Mouse (Mus musculus) hindbrain, embryonic 11.5 days (tissue): ENCODE data around the gene 1700018B08Rik. TPM values are rescaled to one million over a fixed set of nuclear protein-coding genes. Genes with fewer than 3 reads are reported as not detected.

Experiments
- ATAC-seq: fragments of 200-750 bp; cut with Nextera tagmentation; 2 replicates; pipeline ENCODE4 v1.8.0; 2017; ENCODE audit warnings: mild to moderate bottlenecking, moderate TSS enrichment, moderate library complexity; ENCODE audit not compliant: low FRiP score
- DNase-seq: peaks from one replicate; pipeline ENCODE4 v3.0.0-alpha.2; 2015; ENCODE audit warnings: low spot score
- H3K27ac ChIP-seq: fragments of 300-500 bp; sonication (generic); 2 replicates; pipeline ENCODE4 v1.5.1; 2014; ENCODE audit warnings: mild to moderate bottlenecking, low read depth, low read length
- H3K27me3 ChIP-seq: fragments of 300-500 bp; sonication (generic); 2 replicates; pipeline ENCODE4 v1.6.1; 2014; ENCODE audit warnings: mild to moderate bottlenecking, low read length, moderate library complexity, mixed read lengths; ENCODE audit not compliant: control insufficient read depth, insufficient read depth
- H3K36me3 ChIP-seq: fragments of 300-500 bp; sonication (generic); 2 replicates; pipeline ENCODE4 v1.6.1; 2014; ENCODE audit warnings: mild to moderate bottlenecking, low read length, moderate library complexity, mixed read lengths; ENCODE audit not compliant: control insufficient read depth, insufficient read depth
- H3K4me1 ChIP-seq: fragments of 300-500 bp; sonication (generic); replicated peaks from 2 replicates; pipeline ENCODE4 v1.6.1; 2014; ENCODE audit warnings: low read length, mixed read lengths; ENCODE audit not compliant: control insufficient read depth, insufficient read depth
- H3K4me2 ChIP-seq: fragments of 300-500 bp; sonication (generic); replicated peaks from 2 replicates; pipeline ENCODE4 v1.6.1; 2014; ENCODE audit warnings: mild to moderate bottlenecking, low read depth, low read length
- H3K4me3 ChIP-seq: fragments of 300-500 bp; sonication (generic); 2 replicates; pipeline ENCODE4 v1.5.1; 2014; ENCODE audit warnings: low read depth, low read length
- H3K9ac ChIP-seq: fragments of 300-500 bp; sonication (generic); 2 replicates; pipeline ENCODE4 v1.6.1; 2014; ENCODE audit warnings: low read depth, low read length
- H3K9me3 ChIP-seq: fragments of 300-500 bp; sonication (generic); 2 replicates; pipeline ENCODE4 v1.6.1; 2016; ENCODE audit warnings: low read length; ENCODE audit not compliant: control insufficient read depth
- WGBS: fragments of 180-500 bp; shearing (Covaris S2); extraction: QIAGEN DNeasy Blood & Tissue Kit; methylation state at CpG from one replicate; pipeline ENCODE4 v1.1.7; 2014; 5-methylcytosine and 5-hydroxymethylcytosine counted together
- polyA plus RNA-seq: library from polyadenylated mRNA; unstranded; fragments of >200 nt; fragmentation: Nextera tagmentation; extraction: Ambion mirVana; gene quantifications from 2 replicates; pipeline ENCODE4 v1.2.1, GENCODE M21; 2014

Gene 1700018B08Rik
- polyA plus RNA-seq, 1 experiment from 2014 or later: not detected

- DNase-seq: no peak
- Histone ChIP-seq H3K9ac (no peak overlapping the region), H3K27ac (no peak overlapping the region), H3K27me3 (0 out of 2 replicates have a peak, but pooled peaks cover 2% of the 10 kb centered on the region), H3K4me1 (peaks cover 2% of the 10 kb centered on the region; the same call in 1 of the 2 replicates), H3K9me3 (no peaks in the 10 kb centered on the region), H3K4me3 (no peak overlapping the region), H3K36me3 (no peaks in the 10 kb centered on the region), H3K4me2 (no peak overlapping the region)
- no peak for ATAC-seq
- 63% methylated on average over 9 of the region's 9 CpGs for WGBS
Observed at GRCm38 (mm10) chr8:121511751-121512150, 32.4 kb downstream of the 1700018B08Rik start.

- no peaks in the 10 kb centered on the region; the same call in 1 of the 2 replicates for H3K4me1 ChIP-seq
- H3K9me3 ChIP-seq: no peaks in the 10 kb centered on the region
- no peak overlapping the region for H3K9ac ChIP-seq
- WGBS: 88% methylated on average over 6 of the region's 6 CpGs
- H3K27me3 ChIP-seq: 0 out of 2 replicates have a peak, but pooled peaks cover 1% of the 10 kb centered on the region
- no peak overlapping the region for H3K4me3 ChIP-seq
- H3K4me2 ChIP-seq: no peak overlapping the region
- H3K36me3 ChIP-seq: no peaks in the 10 kb centered on the region
- H3K27ac ChIP-seq: no peak overlapping the region
- no peak for DNase-seq
- ATAC-seq: no peak
Observed at GRCm38 (mm10) chr8:121497621-121498020, 46.5 kb downstream of the 1700018B08Rik start.

- Histone ChIP-seq H3K36me3 (no peaks in the 10 kb centered on the region), H3K9me3 (no peaks in the 10 kb centered on the region), H3K4me2 (no peak overlapping the region), H3K27me3 (no peaks in the 10 kb centered on the region), H3K27ac (no peak overlapping the region), H3K4me3 (no peak overlapping the region), H3K9ac (no peak overlapping the region), H3K4me1 (no peaks in the 10 kb centered on the region)
- ATAC-seq (no peak), DNase-seq (no peak)
- 50% methylated on average over 9 of the region's 9 CpGs for WGBS
Observed at GRCm38 (mm10) chr8:121491633-121492032, 52.5 kb downstream of the 1700018B08Rik start.

DNA sequence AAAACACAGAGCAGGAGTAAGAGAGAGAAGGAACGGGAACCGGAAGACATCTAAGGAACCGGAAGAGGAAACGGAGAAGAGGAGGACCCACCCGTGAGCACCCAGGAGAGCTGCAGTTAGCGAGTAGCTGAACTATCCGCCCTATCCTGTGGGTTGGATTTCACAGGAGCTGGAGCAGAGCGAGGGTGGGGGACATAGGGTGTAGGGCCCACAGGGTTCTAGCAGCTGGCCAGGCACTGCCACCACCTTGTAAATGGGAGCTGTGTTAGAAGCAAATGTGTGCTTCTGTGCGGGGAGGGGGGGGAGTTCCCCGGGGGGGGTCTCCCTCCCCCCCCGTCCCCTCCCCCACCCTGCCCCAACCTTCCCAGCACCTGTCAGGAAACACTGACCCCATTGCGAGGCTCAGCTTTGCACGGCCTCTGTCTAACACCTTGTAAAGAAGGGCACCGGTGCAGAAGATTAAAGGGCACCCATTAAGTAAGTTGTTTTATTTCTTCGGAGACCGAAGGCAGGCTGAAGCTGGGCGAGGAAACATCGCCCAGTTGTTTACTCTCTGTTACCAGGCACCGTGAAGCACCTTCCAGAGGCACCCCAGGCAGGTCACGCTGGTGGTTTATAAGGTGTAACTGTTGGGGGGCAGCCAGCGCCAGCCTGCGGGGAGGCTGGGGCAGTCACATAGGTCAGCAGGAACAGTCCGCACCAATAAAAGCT is 59.9 kb downstream of the 1700018B08Rik start:
- Histone ChIP-seq H3K4me2 (no peak overlapping the region), H3K4me3 (no peak overlapping the region), H3K27me3 (no peaks in the 10 kb centered on the region), H3K4me1 (no peaks in the 10 kb centered on the region), H3K27ac (no peak overlapping the region), H3K9ac (no peak overlapping the region), H3K9me3 (no peaks in the 10 kb centered on the region), H3K36me3 (no peaks in the 10 kb centered on the region)
- DNase-seq (no peak), ATAC-seq (no peak)
- 77% methylated on average over 21 of the region's 23 CpGs for WGBS

Other genes with a start within 250 kb of the 1700018B08Rik start
- gene Fbxo31, start 34.5 kb upstream of the 1700018B08Rik start, polyA plus RNA-seq: 12.0 and 13.2 TPM in 2 replicates
- 297 and 307 TPM in 2 replicates for gene Map1lc3b, start 46.0 kb upstream of the 1700018B08Rik start, polyA plus RNA-seq
- gene Zcchc14, start 108.6 kb upstream of the 1700018B08Rik start, polyA plus RNA-seq: 25.8 and 30.4 TPM in 2 replicates
- 11.1 and 11.2 TPM in 2 replicates for gene Jph3, start 185.3 kb upstream of the 1700018B08Rik start, polyA plus RNA-seq